Mouse (Mus musculus): ENCODE measurements around the gene Ggt1.

DNA sequence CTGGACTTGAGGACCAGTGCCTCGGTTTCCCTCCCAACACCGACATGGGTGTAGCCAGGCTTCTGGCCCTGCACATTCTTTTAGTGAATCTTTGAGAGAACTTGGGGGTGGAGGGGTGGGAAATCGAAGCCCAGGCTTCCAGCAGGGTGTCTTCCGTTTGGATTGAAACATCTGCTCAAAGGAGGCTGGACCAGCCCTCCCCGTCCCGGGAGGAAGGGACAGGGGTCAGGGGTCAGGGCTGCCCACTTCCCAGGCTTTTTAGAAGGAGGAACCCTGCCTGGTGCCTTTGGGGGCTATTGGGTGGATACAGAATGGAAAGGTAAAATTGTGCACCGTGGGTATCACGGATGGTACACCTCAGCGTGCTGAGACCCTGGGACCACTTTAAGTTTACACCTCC lies 10.5 kb downstream of the Ggt1 start:
- no peak for TF ChIP-seq CTCF (conservative IDR thresholded peaks at IDR 0.05 in 1 of 2, IDR thresholded peaks at IDR 0.05 in 1 of 2; ENCODE audit: low read depth in 2 of 2, low read length in 2 of 2)
- TF ChIP-seq ELF1 (IDR thresholded peaks at IDR 0.05; ENCODE audit: low read depth, low read length), result no peak
- no peak for TF ChIP-seq USF2 (conservative IDR thresholded peaks at IDR 0.05; ENCODE audit: low read depth, low read length)
- TF ChIP-seq GABPA (IDR thresholded peaks at IDR 0.05; ENCODE audit: insufficient replicate concordance, low read depth, low read length), result no peak
- TF ChIP-seq POLR2A (IDR thresholded peaks at IDR 0.05; ENCODE audit: low read depth, low read length), result no peak
- no peak for TF ChIP-seq TCF12 (IDR thresholded peaks at IDR 0.05; ENCODE audit: low read depth, low read length)
